Mouse (Mus musculus): ENCODE data around the gene Pold1.

Pold1 gene

GRCm38 (mm10) chr7:44486927-44487575 is 61.6 kb downstream of the Pold1 start:
- DNase-seq (ENCODE audit: low read depth, low spot score): no peak

- DNase-seq (ENCODE audit: low read depth, low spot score): no peak
Observed at GRCm38 (mm10) chr7:44485572-44486195, 63.0 kb downstream of the Pold1 start.

- DNase-seq (ENCODE audit: low read depth, low spot score): peak; percentile 83
Observed at GRCm38 (mm10) chr7:44484841-44485571, 63.6 kb downstream of the Pold1 start.

GRCm38 (mm10) chr7:44484109-44484508 is 64.5 kb downstream of the Pold1 start:
- no peak for DNase-seq (ENCODE audit: low read depth, low spot score)

GRCm38 (mm10) chr7:44482836-44483435 is 65.7 kb downstream of the Pold1 start:
- DNase-seq (ENCODE audit: low read depth, low spot score): peak; percentile 65

Data from c-Kit-negative CD71-positive TER-119-positive erythroid progenitor cells, embryonic 14.5 days (primary cell).